Mouse (Mus musculus): Measurements from ENCODE around the gene Bmi1.

- no peak for TF ChIP-seq CTCF (IDR thresholded peaks at IDR 0.05; ENCODE audit: extremely low read depth, insufficient read depth, insufficient read length, insufficient replicate concordance)
- no peak for TF ChIP-seq POLR2A (IDR thresholded peaks at IDR 0.05; ENCODE audit: low read depth, low read length)
Observed at GRCm38 (mm10) chr2:18675681-18676456, 949 bp upstream of the Bmi1 start.

Measured in spleen, adult 2 months (tissue).